Mouse (Mus musculus) urinary bladder, postnatal 0 days (tissue): ENCODE data around the gene Sox11. TPM values are rescaled to one million over a fixed set of nuclear protein-coding genes. Genes with fewer than 3 reads are reported as not detected.

ENCODE experiments used
- polyA plus RNA-seq: library from polyadenylated mRNA; unstranded; fragments of >200 nt; fragmentation: Nextera tagmentation; extraction: Ambion mirVana; gene quantifications from 2 replicates; pipeline ENCODE4 v1.2.1, GENCODE M21; 2015

Gene Sox11
- 1.9 and 3.4 TPM in 2 replicates for polyA plus RNA-seq

DNA sequence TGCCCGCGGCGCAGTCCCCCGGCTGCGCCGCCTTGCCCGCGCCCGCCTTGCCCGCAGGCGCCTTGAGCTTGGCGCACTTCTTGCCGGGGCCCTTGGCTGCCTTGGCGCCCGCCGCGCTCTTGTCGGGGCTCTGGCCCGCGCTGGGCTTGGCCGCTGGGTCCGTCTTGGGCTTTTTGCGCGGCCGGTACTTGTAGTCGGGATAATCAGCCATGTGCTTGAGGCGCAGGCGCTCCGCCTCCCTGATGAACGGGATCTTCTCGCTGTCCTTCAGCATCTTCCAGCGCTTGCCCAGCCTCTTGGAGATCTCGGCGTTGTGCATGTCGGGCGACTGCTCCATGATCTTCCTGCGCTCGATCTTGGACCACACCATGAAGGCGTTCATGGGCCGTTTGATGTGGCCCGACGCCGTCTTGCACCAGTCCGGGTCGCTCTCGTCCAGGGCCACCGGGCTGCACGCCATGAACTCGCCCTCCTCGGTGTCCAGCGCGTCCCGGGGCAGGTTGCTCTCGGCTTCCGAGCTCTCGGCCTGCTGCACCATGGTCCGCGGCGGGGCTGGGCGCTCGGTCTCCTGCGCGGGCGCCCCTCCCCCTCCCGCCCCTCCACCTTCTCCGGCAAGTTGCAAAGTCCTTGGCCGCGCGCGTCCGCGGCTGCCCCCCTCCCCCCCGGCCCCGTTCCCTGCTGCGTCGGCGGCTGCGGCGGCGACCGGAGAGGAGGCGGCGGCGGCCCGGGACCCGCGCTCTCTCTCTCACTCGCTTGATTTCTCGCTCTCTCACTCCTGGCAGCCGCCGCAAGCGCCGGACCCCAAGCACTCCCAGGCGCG lies at the start of gene Sox11:
Gene Sox11, minus strand, starts transcription at position 704 of the 820 bp plus-strand sequence.

